Mouse (Mus musculus) kidney, embryonic 14.5 days (tissue): ENCODE measurements around the gene Lonp1. TPM values are rescaled to one million over a fixed set of nuclear protein-coding genes. Genes with fewer than 3 reads are reported as not detected.

Experiments used
- ATAC-seq: fragments of 200-750 bp; cut with Nextera tagmentation; 2 replicates; pipeline ENCODE4 v1.8.0; 2017; ENCODE audit warnings: moderate number of reproducible peaks, mild to moderate bottlenecking, moderate TSS enrichment, moderate library complexity; ENCODE audit not compliant: low FRiP score, low TSS enrichment
- H3K27ac ChIP-seq: fragments of 300-500 bp; sonication (generic); 2 replicates; pipeline ENCODE4 v1.5.1; 2014; ENCODE audit warnings: low read depth, mild to moderate bottlenecking, low read length, moderate library complexity, mixed read lengths
- H3K27me3 ChIP-seq: fragments of 300-500 bp; sonication (generic); 2 replicates; pipeline ENCODE4 v1.6.1; 2014; ENCODE audit warnings: mild to moderate bottlenecking, low read length; ENCODE audit not compliant: control insufficient read depth, insufficient read depth
- H3K36me3 ChIP-seq: fragments of 300-500 bp; sonication (generic); 2 replicates; pipeline ENCODE4 v1.6.1; 2014; ENCODE audit warnings: low read length, mixed read lengths; ENCODE audit not compliant: control insufficient read depth, insufficient read depth
- H3K4me1 ChIP-seq: fragments of 300-500 bp; sonication (generic); 2 replicates; pipeline ENCODE4 v1.6.1; 2014; ENCODE audit warnings: low read length, mixed read lengths; ENCODE audit not compliant: control insufficient read depth, insufficient read depth
- H3K4me2 ChIP-seq: fragments of 300-500 bp; sonication (generic); replicated peaks from 2 replicates; pipeline ENCODE4 v1.6.1; 2014; ENCODE audit warnings: low read depth, mild to moderate bottlenecking, low read length
- H3K4me3 ChIP-seq: fragments of 300-500 bp; sonication (generic); 2 replicates; pipeline ENCODE4 v1.5.1; 2014; ENCODE audit warnings: mild to moderate bottlenecking, low read length
- H3K9ac ChIP-seq: fragments of 300-500 bp; sonication (generic); 2 replicates; pipeline ENCODE4 v1.6.1; 2014; ENCODE audit warnings: low read depth, mild to moderate bottlenecking, low read length, moderate library complexity
- H3K9me3 ChIP-seq: fragments of 300-500 bp; sonication (generic); 2 replicates; pipeline ENCODE4 v1.6.1; 2016; ENCODE audit warnings: low read length; ENCODE audit not compliant: control insufficient read depth
- WGBS: fragments of 180-500 bp; shearing (Covaris S2); extraction: QIAGEN DNeasy Blood & Tissue Kit; methylation state at CpG from one replicate; pipeline ENCODE4 v1.1.7; 2014; 5-methylcytosine and 5-hydroxymethylcytosine counted together
- polyA plus RNA-seq: library from polyadenylated mRNA; unstranded; fragments of >200 nt; fragmentation: Nextera tagmentation; extraction: Ambion mirVana; gene quantifications from 2 replicates; pipeline ENCODE4 v1.2.1, GENCODE M21; 2014

The Lonp1 gene
- polyA plus RNA-seq, 1 experiment from 2014 or later: 63.2 TPM

- Histone ChIP-seq H3K9ac (no peak overlapping the region), H3K9me3 (no peaks in the 10 kb centered on the region), H3K4me2 (no peak overlapping the region), H3K4me1 (peaks cover 7% of the 10 kb centered on the region), H3K27ac (no peak overlapping the region), H3K36me3 (peaks cover 52% of the 10 kb centered on the region), H3K27me3 (no peaks in the 10 kb centered on the region), H3K4me3 (no peak overlapping the region)
- 63% methylated on average over 3 of the region's 3 CpGs for WGBS
- ATAC-seq: no peak
Measured at GRCm38 (mm10) chr17:56607521-56608062, 19.1 kb downstream of the Lonp1 start.

- peaks cover 7% of the 10 kb centered on the region for H3K4me1 ChIP-seq
- H3K4me2 ChIP-seq: no peak overlapping the region
- H3K27me3 ChIP-seq: no peaks in the 10 kb centered on the region
- H3K27ac ChIP-seq: no peak overlapping the region
- H3K9ac ChIP-seq: no peak overlapping the region
- ATAC-seq: no peak
- WGBS: 88% methylated on average over 9 of the region's 9 CpGs
- H3K9me3 ChIP-seq: no peaks in the 10 kb centered on the region
- peaks cover 74% of the 10 kb centered on the region for H3K36me3 ChIP-seq
- no peak overlapping the region for H3K4me3 ChIP-seq
Measured at GRCm38 (mm10) chr17:56605431-56605830, 21.3 kb downstream of the Lonp1 start.

- no peak for ATAC-seq
- Histone ChIP-seq H3K27ac (no peak overlapping the region), H3K4me3 (no peak overlapping the region), H3K27me3 (no peaks in the 10 kb centered on the region), H3K9ac (no peak overlapping the region), H3K9me3 (no peaks in the 10 kb centered on the region), H3K36me3 (peaks cover 84% of the 10 kb centered on the region), H3K4me2 (no peak overlapping the region), H3K4me1 (peaks cover 7% of the 10 kb centered on the region)
- 92% methylated on average over 3 of the region's 3 CpGs for WGBS
Measured at GRCm38 (mm10) chr17:56604422-56604821, 22.3 kb downstream of the Lonp1 start.

- ATAC-seq: no peak
- Histone ChIP-seq H3K4me1 (peaks cover 7% of the 10 kb centered on the region), H3K36me3 (peaks cover 87% of the 10 kb centered on the region), H3K9ac (no peak overlapping the region), H3K4me3 (no peak overlapping the region), H3K27me3 (no peaks in the 10 kb centered on the region), H3K27ac (no peak overlapping the region), H3K4me2 (no peak overlapping the region), H3K9me3 (no peaks in the 10 kb centered on the region)
- WGBS: 84% methylated on average over 9 of the region's 9 CpGs
Measured at GRCm38 (mm10) chr17:56604070-56604380, 22.7 kb downstream of the Lonp1 start.

GRCm38 (mm10) chr17:56603186-56604069, 23.3 kb downstream of the Lonp1 start:
- peaks cover 2% of the 10 kb centered on the region for H3K4me1 ChIP-seq
- no peak for ATAC-seq
- no peak overlapping the region for H3K9ac ChIP-seq
- H3K36me3 ChIP-seq: peaks cover 87% of the 10 kb centered on the region
- no peaks in the 10 kb centered on the region for H3K27me3 ChIP-seq
- no peaks in the 10 kb centered on the region for H3K9me3 ChIP-seq
- H3K27ac ChIP-seq: no peak overlapping the region
- H3K4me2 ChIP-seq: no peak overlapping the region
- WGBS: 95% methylated on average over 28 of the region's 28 CpGs
- H3K4me3 ChIP-seq: no peak overlapping the region

GRCm38 (mm10) chr17:56593527-56594271, 33.0 kb downstream of the Lonp1 start:
- ATAC-seq: no peak
- no peak overlapping the region for H3K27ac ChIP-seq
- WGBS: 85% methylated on average over 8 of the region's 8 CpGs

GRCm38 (mm10) chr17:56592553-56592952, 34.1 kb downstream of the Lonp1 start:
- Histone ChIP-seq H3K9me3 (no peaks in the 10 kb centered on the region), H3K4me3 (no peak overlapping the region), H3K9ac (no peak overlapping the region), H3K36me3 (peaks cover 100% of the 10 kb centered on the region), H3K4me2 (no peak overlapping the region), H3K4me1 (peaks cover 2% of the 10 kb centered on the region; the same call in 1 of the 2 replicates), H3K27me3 (no peaks in the 10 kb centered on the region), H3K27ac (no peak overlapping the region)
- no peak for ATAC-seq

More at GRCm38 (mm10) chr17:56593527-56594271, 33.0 kb downstream of the Lonp1 start:
- Histone ChIP-seq H3K9ac (no peak overlapping the region), H3K9me3 (no peaks in the 10 kb centered on the region), H3K36me3 (peaks cover 96% of the 10 kb centered on the region), H3K4me2 (no peak overlapping the region), H3K4me3 (no peak overlapping the region), H3K4me1 (no peaks in the 10 kb centered on the region), H3K27me3 (no peaks in the 10 kb centered on the region)

- Histone ChIP-seq H3K4me3 (no peak overlapping the region), H3K9ac (no peak overlapping the region), H3K27ac (no peak overlapping the region), H3K9me3 (no peaks in the 10 kb centered on the region), H3K4me1 (peaks cover 16% of the 10 kb centered on the region), H3K27me3 (no peaks in the 10 kb centered on the region), H3K36me3 (peaks cover 78% of the 10 kb centered on the region), H3K4me2 (no peak overlapping the region)
- no peak for ATAC-seq
- WGBS: 92% methylated on average over 4 of the region's 4 CpGs
Measured at GRCm38 (mm10) chr17:56588921-56589320, 37.8 kb downstream of the Lonp1 start.

GRCm38 (mm10) chr17:56587773-56588172, 38.9 kb downstream of the Lonp1 start:
- no peak overlapping the region for H3K4me2 ChIP-seq

More at GRCm38 (mm10) chr17:56587773-56588172, 38.9 kb downstream of the Lonp1 start:
- peaks cover 71% of the 10 kb centered on the region for H3K36me3 ChIP-seq
- H3K27me3 ChIP-seq: no peaks in the 10 kb centered on the region
- WGBS: 59% methylated on average over 1 of the region's 1 CpGs
- H3K27ac ChIP-seq: no peak overlapping the region
- no peak overlapping the region for H3K4me3 ChIP-seq
- ATAC-seq: no peak
- no peaks in the 10 kb centered on the region for H3K9me3 ChIP-seq
- peaks cover 23% of the 10 kb centered on the region for H3K4me1 ChIP-seq
- H3K9ac ChIP-seq: no peak overlapping the region
